Mouse (Mus musculus) G1E (cell line): ENCODE results near the gene Sf3b2. TPM values are rescaled to one million over a fixed set of nuclear protein-coding genes. Genes with fewer than 3 reads are reported as not detected.
A peak's percentile ranks its signal among the peaks of the same experiment; 100 is the strongest.

Source experiments
- ATAC-seq: 2 replicates; pipeline ENCODE4 v1.8.0; 2016; ENCODE audit warnings: mild to moderate bottlenecking; ENCODE audit not compliant: insufficient number of reproducible peaks, poor library complexity, low FRiP score, severe bottlenecking; ENCODE audit errors: extremely low read depth
- DNase-seq: peaks from one replicate; pipeline ENCODE4 v3.0.0; 2012; ENCODE audit warnings: low spot score
- H3K27me3 ChIP-seq: 2 replicates; pipeline ENCODE4 v1.6.1; 2012; ENCODE audit warnings: mild to moderate bottlenecking, low read length, inconsistent platforms; ENCODE audit not compliant: insufficient read depth
- H3K36me3 ChIP-seq: replicated peaks from 2 replicates; pipeline ENCODE3; 2012; ENCODE audit warnings: mild to moderate bottlenecking, inconsistent platforms
- H3K4me1 ChIP-seq: 2 replicates; pipeline ENCODE4 v1.6.1; 2012; ENCODE audit warnings: low read depth, low read length, inconsistent platforms, mixed read lengths; ENCODE audit not compliant: insufficient read depth
- H3K4me3 ChIP-seq: 2 replicates; pipeline ENCODE4 v1.5.1; 2012; ENCODE audit warnings: low read depth, mild to moderate bottlenecking, inconsistent platforms, low read length, moderate library complexity, mixed read lengths
- H3K9me3 ChIP-seq: replicated peaks from 2 replicates; pipeline ENCODE4 v1.6.1; 2012; ENCODE audit warnings: inconsistent platforms
- CTCF ChIP-seq: IDR thresholded peaks from 2 replicates; pipeline ENCODE4 v1.5.1; 2012; ENCODE audit warnings: low read depth, low read length, inconsistent platforms, mixed read lengths
- GATA1 ChIP-seq: IDR thresholded peaks from 2 replicates; pipeline ENCODE4 v1.6.1; 2012; ENCODE audit warnings: borderline replicate concordance, low read length, inconsistent platforms, mixed read lengths
- GATA2 ChIP-seq: IDR thresholded peaks from 2 replicates; pipeline ENCODE4 v1.6.1; 2012; ENCODE audit warnings: low read depth, low read length, inconsistent platforms, borderline replicate concordance
- POLR2AphosphoS5 ChIP-seq: IDR thresholded peaks from 2 replicates; pipeline ENCODE4 v1.6.1; 2012; ENCODE audit warnings: low read depth, low read length, inconsistent platforms; ENCODE audit not compliant: insufficient replicate concordance
- TAL1 ChIP-seq: conservative IDR thresholded peaks from 2 replicates; pipeline ENCODE4 v1.6.1; 2012; ENCODE audit warnings: low read depth, low read length, inconsistent platforms, mixed read lengths
- polyA plus RNA-seq: library from polyadenylated mRNA; stranded (reverse); fragments of >175 nt; gene quantifications from 2 replicates; pipeline ENCODE4 v1.2.3, GENCODE M21; 2012
- total RNA-seq, 2 experiments: library from RNA; stranded (forward) in 1 of 2; stranded (reverse) in 1 of 2; fragments of 200-1000 nt in 1 of 2; fragments of >200 nt in 1 of 2; fragmentation: Nextera tagmentation in 1 of 2; gene quantifications; 2 replicates each; pipeline ENCODE4 v1.2.3; 2014 to 2017

Sf3b2 gene
- total and polyA plus RNA-seq, 3 experiments = 175 to 421 (median 253) TPM

DNA sequence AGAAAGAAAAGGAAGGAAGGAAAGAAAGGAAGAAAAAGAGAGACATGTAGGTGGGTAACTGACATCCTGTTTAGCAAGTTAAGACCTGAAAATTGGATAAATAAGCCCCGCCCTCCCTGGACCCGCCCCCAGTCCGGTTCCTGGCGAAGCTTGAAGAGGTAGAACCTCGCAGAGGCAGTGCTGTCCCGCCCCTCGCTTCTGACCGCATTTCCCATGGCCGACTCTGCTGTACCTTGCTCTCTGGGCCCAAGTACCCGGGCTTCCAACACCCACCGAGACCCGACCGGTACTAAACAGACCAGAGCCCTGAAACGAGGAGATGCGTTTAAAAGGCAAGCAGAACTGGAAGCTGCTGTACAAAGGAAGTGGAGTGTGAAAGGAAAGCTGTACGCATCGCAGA is 28.5 kb upstream of the Sf3b2 start:
- Histone ChIP-seq H3K4me1 (no peaks in the 10 kb centered on the region), H3K36me3 (no peaks in the 10 kb centered on the region), H3K27me3 (peaks cover 11% of the 10 kb centered on the region; the same call in 1 of the 2 replicates), H3K9me3 (peaks cover 9% of the 10 kb centered on the region), H3K4me3 (no peak overlapping the region)
- no peak for DNase-seq
- no peak for ATAC-seq
- TF ChIP-seq GATA1 (no peak), POLR2AphosphoS5 (no peak), CTCF (no peak), TAL1 (no peak), GATA2 (no peak)

DNA sequence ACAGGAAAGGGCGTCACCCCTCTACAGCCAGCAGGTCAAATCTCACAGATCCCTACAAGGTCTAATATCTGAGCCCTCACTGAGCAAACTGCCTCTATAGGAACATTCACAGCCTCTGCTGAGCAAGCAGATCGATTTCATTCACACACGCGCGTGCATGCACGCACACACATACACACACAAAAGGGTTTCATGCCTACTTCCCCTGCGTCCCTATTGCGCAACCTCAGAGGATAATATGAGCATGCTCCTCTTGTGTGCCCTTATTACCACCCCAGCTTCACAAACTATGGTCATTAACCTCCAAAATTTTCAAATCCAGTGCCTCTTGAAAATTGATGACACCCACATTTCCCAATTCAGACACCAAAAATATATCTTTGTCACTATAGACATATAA is 17.9 kb upstream of the Sf3b2 start:
- peaks cover 16% of the 10 kb centered on the region for H3K9me3 ChIP-seq
- ATAC-seq = no peak

DNA sequence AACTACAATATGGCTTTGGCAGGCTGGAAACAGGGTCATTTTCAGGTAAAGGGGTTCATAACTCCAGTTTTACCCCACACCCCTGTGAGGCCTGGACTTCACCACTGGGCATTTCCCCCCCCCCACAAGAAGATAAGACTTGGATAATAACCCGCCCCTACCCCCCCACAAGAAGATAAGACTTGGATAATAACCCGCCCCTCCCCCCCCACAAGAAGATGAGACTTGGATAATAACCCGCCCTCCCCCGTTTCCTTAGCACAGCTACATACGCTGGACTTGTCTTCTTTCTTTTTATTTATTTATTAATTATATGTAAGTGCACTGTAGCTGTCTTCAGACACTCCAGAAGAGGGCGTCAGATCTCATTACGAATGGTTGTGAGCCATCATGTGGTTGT is 13.8 kb upstream of the Sf3b2 start:
- H3K4me3 ChIP-seq = no peak overlapping the region
- peaks cover 15% of the 10 kb centered on the region for H3K9me3 ChIP-seq
- H3K36me3 ChIP-seq = no peaks in the 10 kb centered on the region
- TF ChIP-seq TAL1 = no peak
- TF ChIP-seq GATA1 = no peak
- TF ChIP-seq GATA2 = no peak
- no peak for TF ChIP-seq POLR2AphosphoS5
- ATAC-seq (no peak), DNase-seq (peak; percentile 28)
- peaks cover 22% of the 10 kb centered on the region for H3K27me3 ChIP-seq
- H3K4me1 ChIP-seq = no peaks in the 10 kb centered on the region

More for the DNA sequence above, 17.9 kb upstream of the Sf3b2 start:
- Histone ChIP-seq H3K4me3 (no peak overlapping the region), H3K27me3 (peaks cover 6% of the 10 kb centered on the region; the same call in 1 of the 2 replicates), H3K4me1 (no peaks in the 10 kb centered on the region), H3K36me3 (no peaks in the 10 kb centered on the region)
- TF ChIP-seq GATA1 (no peak), CTCF (no peak), GATA2 (no peak), TAL1 (no peak), POLR2AphosphoS5 (no peak)
- no peak for DNase-seq

DNA sequence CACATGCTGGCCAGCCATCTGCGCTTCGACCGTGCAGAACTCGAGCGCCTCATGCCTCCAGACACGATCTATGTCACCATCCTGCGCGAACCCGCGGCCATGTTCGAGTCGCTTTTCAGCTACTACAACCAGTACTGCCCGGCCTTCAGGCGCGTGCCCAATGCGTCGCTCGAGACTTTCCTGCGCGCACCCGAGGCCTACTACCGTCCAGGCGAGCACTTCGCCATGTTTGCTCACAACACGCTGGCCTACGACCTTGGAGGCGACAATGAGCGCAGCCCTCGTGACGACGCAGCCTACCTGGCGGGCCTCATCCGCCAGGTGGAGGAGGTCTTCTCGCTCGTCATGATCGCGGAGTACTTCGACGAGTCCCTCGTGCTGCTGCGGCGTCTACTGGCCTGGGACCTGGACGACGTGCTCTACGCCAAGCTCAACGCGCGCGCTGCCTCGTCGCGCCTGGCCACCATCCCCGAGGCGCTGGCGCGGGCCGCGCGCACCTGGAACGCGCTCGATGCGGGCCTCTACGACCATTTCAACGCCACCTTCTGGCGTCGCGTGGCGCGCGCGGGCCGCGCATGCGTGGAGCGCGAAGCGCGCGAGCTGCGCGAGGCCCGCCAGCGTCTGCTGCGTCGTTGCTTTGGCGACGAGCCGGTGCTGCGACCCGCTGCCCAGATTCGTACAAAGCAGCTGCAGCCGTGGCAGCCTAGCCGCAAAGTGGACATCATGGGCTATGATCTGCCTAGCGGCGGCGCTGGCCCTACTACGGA is 11.9 kb upstream of the Sf3b2 start:
- peak overlapping the region; percentile 5; the same call in 1 of the 2 replicates for H3K4me3 ChIP-seq
- peaks cover 31% of the 10 kb centered on the region for H3K27me3 ChIP-seq
- no peaks in the 10 kb centered on the region for H3K36me3 ChIP-seq
- DNase-seq (no peak), ATAC-seq (no peak)
- H3K4me1 ChIP-seq = peaks cover 4% of the 10 kb centered on the region; the same call in 1 of the 2 replicates
- no peak for TF ChIP-seq POLR2AphosphoS5
- no peak for TF ChIP-seq GATA1
- TF ChIP-seq GATA2 = no peak
- TF ChIP-seq CTCF = no peak
- no peak for TF ChIP-seq TAL1
- peaks cover 15% of the 10 kb centered on the region for H3K9me3 ChIP-seq

DNA sequence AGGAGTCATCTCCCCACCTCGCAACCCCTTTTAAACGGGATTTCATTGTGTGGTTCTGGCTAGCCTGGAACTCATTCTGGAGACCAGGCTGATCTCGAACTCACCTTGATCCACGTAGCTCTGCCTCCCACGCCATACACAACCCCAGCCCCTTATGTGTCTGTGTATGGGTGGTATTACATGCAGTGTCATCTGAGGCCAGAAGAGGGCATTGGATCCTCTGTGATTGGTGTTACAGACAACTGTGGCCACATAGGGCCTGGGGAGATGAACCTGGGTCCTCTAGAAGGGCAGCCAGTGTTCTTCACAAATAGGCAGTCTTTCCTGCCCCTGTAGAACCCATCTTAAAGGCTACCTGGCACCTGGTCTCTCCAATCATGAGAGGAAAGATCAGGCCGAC is 11.0 kb upstream of the Sf3b2 start:
- Histone ChIP-seq H3K27me3 (peaks cover 31% of the 10 kb centered on the region), H3K36me3 (no peaks in the 10 kb centered on the region), H3K9me3 (peaks cover 15% of the 10 kb centered on the region), H3K4me3 (no peak overlapping the region), H3K4me1 (peaks cover 4% of the 10 kb centered on the region; the same call in 1 of the 2 replicates)
- no peak for TF ChIP-seq GATA2
- ATAC-seq = no peak
- no peak for DNase-seq

DNA sequence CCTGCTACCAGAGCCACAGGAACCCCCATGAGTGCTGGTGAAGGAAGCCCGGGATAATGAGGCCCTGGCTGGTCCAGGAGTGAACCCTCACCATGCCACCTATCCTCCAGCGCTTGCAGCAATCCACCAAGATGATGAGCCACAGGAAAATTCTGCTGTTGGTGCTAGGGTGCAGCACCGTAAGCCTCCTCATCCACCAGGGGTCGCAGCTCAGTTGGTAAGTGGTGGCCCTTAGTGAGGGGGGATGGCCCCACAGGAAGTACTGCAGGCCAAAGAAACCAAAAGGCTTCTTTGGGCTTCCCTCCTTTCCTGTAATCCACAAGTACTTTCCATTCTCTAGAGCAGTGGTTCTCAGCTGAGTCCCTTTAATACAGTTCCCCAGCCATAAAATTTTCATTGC is 7.2 kb upstream of the Sf3b2 start:
- TF ChIP-seq GATA1 (no peak), CTCF (peak; percentile 54; the same call in 1 of the 2 replicates)
- ATAC-seq (no peak), DNase-seq (peak; percentile 50)
- peaks cover 10% of the 10 kb centered on the region for H3K9me3 ChIP-seq
- no peak overlapping the region for H3K4me3 ChIP-seq
- H3K4me1 ChIP-seq = peaks cover 24% of the 10 kb centered on the region
- peaks cover 36% of the 10 kb centered on the region for H3K27me3 ChIP-seq
- no peaks in the 10 kb centered on the region for H3K36me3 ChIP-seq

DNA sequence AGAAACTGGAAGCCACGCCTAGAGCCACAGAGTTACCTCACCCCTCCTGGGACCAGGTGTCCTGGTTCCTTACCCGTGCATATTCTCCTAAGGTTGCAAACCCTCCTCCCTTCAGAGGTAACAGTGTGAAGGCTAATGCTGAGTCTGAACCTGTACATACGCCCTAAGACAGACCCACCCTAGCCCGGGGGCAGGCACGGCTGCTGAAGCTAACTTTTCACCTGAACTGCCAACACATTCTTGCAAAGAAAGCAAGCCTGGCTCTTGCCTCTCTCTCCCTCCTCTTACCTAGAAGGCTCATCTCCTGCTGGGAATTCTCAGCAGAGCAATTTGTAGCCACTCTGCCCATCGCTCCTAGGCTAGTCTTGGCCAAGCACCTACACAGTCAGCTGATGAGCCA is 5.3 kb upstream of the Sf3b2 start:
- H3K4me3 ChIP-seq = no peak overlapping the region
- no peaks in the 10 kb centered on the region for H3K36me3 ChIP-seq
- H3K27me3 ChIP-seq = peaks cover 26% of the 10 kb centered on the region
- peaks cover 34% of the 10 kb centered on the region for H3K4me1 ChIP-seq
- TF ChIP-seq CTCF = no peak
- no peak for TF ChIP-seq GATA2
- TF ChIP-seq GATA1 = no peak
- no peak for TF ChIP-seq POLR2AphosphoS5
- no peak; the same call in 1 of the 2 replicates for TF ChIP-seq TAL1
- no peaks in the 10 kb centered on the region for H3K9me3 ChIP-seq
- ATAC-seq (no peak), DNase-seq (no peak)
